Mouse (Mus musculus): ENCODE measurements around the gene Gpr37. TPM values are rescaled to one million over a fixed set of nuclear protein-coding genes. Genes with fewer than 3 reads are reported as not detected.

Gene Gpr37
- 4.4 and 6.4 TPM in 2 replicates for polyA plus RNA-seq (2012; rRNA removed)

GRCm38 (mm10) chr6:25690629-25691028 is at the start of gene Gpr37:
Gene Gpr37 (minus strand): TSS chr6:25690729.
- 0 out of 2 replicates have a peak within 1 kb of the TSS, but pooled peaks have one; percentile 26 for H3K27ac ChIP-seq (ENCODE audit: control insufficient read depth, insufficient read depth, low read depth, low read length)
- TF ChIP-seq POLR2A (IDR thresholded peaks at IDR 0.05; ENCODE audit: control insufficient read depth, low read depth, low read length) (no peak), CTCF (IDR thresholded peaks at IDR 0.05; ENCODE audit: control insufficient read depth, insufficient read depth, insufficient replicate concordance, low read depth, low read length) (no peak)

GRCm38 (mm10) chr6:25736533-25736932 is 46.0 kb upstream of the Gpr37 start:
- Histone ChIP-seq H3K4me1 (ENCODE audit: control insufficient read depth, insufficient read depth, low read length) (no peaks in the 10 kb centered on the region), H3K27me3 (ENCODE audit: control insufficient read depth, insufficient read depth, low read length) (no peaks in the 10 kb centered on the region), H3K4me3 (ENCODE audit: control insufficient read depth, low read depth, low read length) (no peak overlapping the region), H3K27ac (ENCODE audit: control insufficient read depth, insufficient read depth, low read depth, low read length) (no peak overlapping the region), H3K36me3 (ENCODE audit: control insufficient read depth, insufficient read depth, low read length) (no peaks in the 10 kb centered on the region)
- no peak for TF ChIP-seq CTCF (IDR thresholded peaks at IDR 0.05; ENCODE audit: control insufficient read depth, insufficient read depth, insufficient replicate concordance, low read depth, low read length)
- TF ChIP-seq POLR2A (IDR thresholded peaks at IDR 0.05; ENCODE audit: control insufficient read depth, low read depth, low read length) = no peak

More at GRCm38 (mm10) chr6:25690629-25691028, at the start of gene Gpr37:
- Histone ChIP-seq H3K36me3 (ENCODE audit: control insufficient read depth, insufficient read depth, low read length) (no peaks in the 10 kb centered on the region), H3K27me3 (ENCODE audit: control insufficient read depth, insufficient read depth, low read length) (no peaks in the 10 kb centered on the region), H3K4me3 (ENCODE audit: control insufficient read depth, low read depth, low read length) (peak within 1 kb of the TSS; percentile 48), H3K4me1 (ENCODE audit: control insufficient read depth, insufficient read depth, low read length) (peaks cover 3% of the 10 kb centered on the region)

DNA sequence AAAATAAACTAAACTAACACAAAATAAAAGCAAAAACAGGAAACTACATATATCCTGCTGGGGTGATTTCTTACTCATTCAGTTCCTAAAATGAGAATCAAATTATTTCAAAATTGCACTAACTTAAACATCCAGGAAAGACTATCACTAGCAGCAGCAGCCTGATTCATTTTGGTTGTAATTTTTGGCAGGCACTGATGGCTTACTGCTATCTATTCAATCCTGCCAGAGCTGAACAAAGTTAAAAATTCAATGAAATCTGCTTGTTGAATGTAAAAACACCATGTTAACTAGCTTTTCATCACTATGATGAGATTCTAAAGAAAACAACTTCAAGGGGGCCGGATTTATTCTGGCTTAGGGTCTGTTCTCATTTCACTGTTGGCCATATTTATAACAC is 36.0 kb upstream of the Gpr37 start:
- Histone ChIP-seq H3K27ac (ENCODE audit: control insufficient read depth, insufficient read depth, low read depth, low read length) (no peak overlapping the region), H3K27me3 (ENCODE audit: control insufficient read depth, insufficient read depth, low read length) (no peaks in the 10 kb centered on the region), H3K36me3 (ENCODE audit: control insufficient read depth, insufficient read depth, low read length) (no peaks in the 10 kb centered on the region), H3K4me1 (ENCODE audit: control insufficient read depth, insufficient read depth, low read length) (no peaks in the 10 kb centered on the region), H3K4me3 (ENCODE audit: control insufficient read depth, low read depth, low read length) (no peak overlapping the region)
- no peak for TF ChIP-seq POLR2A (IDR thresholded peaks at IDR 0.05; ENCODE audit: control insufficient read depth, low read depth, low read length)
- TF ChIP-seq CTCF (IDR thresholded peaks at IDR 0.05; ENCODE audit: control insufficient read depth, insufficient read depth, insufficient replicate concordance, low read depth, low read length) = no peak

GRCm38 (mm10) chr6:25710601-25711000 is 20.1 kb upstream of the Gpr37 start:
- H3K36me3 ChIP-seq (ENCODE audit: control insufficient read depth, insufficient read depth, low read length) = no peaks in the 10 kb centered on the region
- H3K4me1 ChIP-seq (ENCODE audit: control insufficient read depth, insufficient read depth, low read length) = no peaks in the 10 kb centered on the region
- H3K27me3 ChIP-seq (ENCODE audit: control insufficient read depth, insufficient read depth, low read length) = no peaks in the 10 kb centered on the region
- no peak overlapping the region for H3K4me3 ChIP-seq (ENCODE audit: control insufficient read depth, low read depth, low read length)
- TF ChIP-seq CTCF (IDR thresholded peaks at IDR 0.05; ENCODE audit: control insufficient read depth, insufficient read depth, insufficient replicate concordance, low read depth, low read length) (no peak), POLR2A (IDR thresholded peaks at IDR 0.05; ENCODE audit: control insufficient read depth, low read depth, low read length) (no peak)
- no peak overlapping the region for H3K27ac ChIP-seq (ENCODE audit: control insufficient read depth, insufficient read depth, low read depth, low read length)

DNA sequence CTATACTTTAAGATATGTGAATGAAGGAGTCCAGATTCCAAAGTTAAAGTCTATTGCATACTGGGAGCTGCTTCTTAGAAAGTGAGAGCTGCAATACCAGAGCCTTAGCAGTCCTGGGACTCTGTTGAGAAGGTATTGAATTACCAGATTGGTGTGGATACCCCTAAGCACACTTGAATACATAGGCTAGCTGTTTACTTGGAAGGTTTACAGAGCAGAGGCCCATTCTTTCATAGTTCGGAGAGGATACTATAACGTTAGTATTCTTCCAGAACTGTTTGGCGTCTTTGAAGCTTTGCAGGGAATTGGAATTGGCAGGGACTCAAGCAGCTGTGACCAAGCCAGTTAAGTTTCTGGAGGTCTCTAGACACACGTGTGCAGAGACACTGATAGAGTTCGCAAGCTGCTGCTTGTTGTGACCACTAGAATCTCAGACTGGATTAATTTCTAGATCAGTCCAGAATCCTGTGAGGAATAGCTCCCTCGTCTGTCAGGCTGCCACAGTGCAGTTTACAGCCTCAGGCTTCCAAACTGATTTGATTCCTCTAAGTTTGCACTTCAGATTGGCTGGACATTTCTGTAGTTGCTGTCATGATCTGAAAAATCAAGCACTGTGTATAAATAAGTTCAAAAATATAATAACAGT is 18.8 kb upstream of the Gpr37 start:
- no peak overlapping the region for H3K27ac ChIP-seq (ENCODE audit: control insufficient read depth, insufficient read depth, low read depth, low read length)
- H3K36me3 ChIP-seq (ENCODE audit: control insufficient read depth, insufficient read depth, low read length) = no peaks in the 10 kb centered on the region
- H3K27me3 ChIP-seq (ENCODE audit: control insufficient read depth, insufficient read depth, low read length) = no peaks in the 10 kb centered on the region
- no peak overlapping the region for H3K4me3 ChIP-seq (ENCODE audit: control insufficient read depth, low read depth, low read length)
- no peaks in the 10 kb centered on the region for H3K4me1 ChIP-seq (ENCODE audit: control insufficient read depth, insufficient read depth, low read length)
- TF ChIP-seq POLR2A (IDR thresholded peaks at IDR 0.05; ENCODE audit: control insufficient read depth, low read depth, low read length) (no peak), CTCF (IDR thresholded peaks at IDR 0.05; ENCODE audit: control insufficient read depth, insufficient read depth, insufficient replicate concordance, low read depth, low read length) (0 out of 2 replicates have a peak, but pooled peaks have one; percentile 7)

- no peak overlapping the region for H3K4me3 ChIP-seq (ENCODE audit: control insufficient read depth, low read depth, low read length)
- H3K4me1 ChIP-seq (ENCODE audit: control insufficient read depth, insufficient read depth, low read length) = no peaks in the 10 kb centered on the region
- H3K27ac ChIP-seq (ENCODE audit: control insufficient read depth, insufficient read depth, low read depth, low read length) = no peak overlapping the region
- TF ChIP-seq POLR2A (IDR thresholded peaks at IDR 0.05; ENCODE audit: control insufficient read depth, low read depth, low read length) (no peak), CTCF (IDR thresholded peaks at IDR 0.05; ENCODE audit: control insufficient read depth, insufficient read depth, insufficient replicate concordance, low read depth, low read length) (no peak)
- H3K36me3 ChIP-seq (ENCODE audit: control insufficient read depth, insufficient read depth, low read length) = no peaks in the 10 kb centered on the region
- no peaks in the 10 kb centered on the region for H3K27me3 ChIP-seq (ENCODE audit: control insufficient read depth, insufficient read depth, low read length)
Measured at GRCm38 (mm10) chr6:25699956-25700355, 9.4 kb upstream of the Gpr37 start.

DNA sequence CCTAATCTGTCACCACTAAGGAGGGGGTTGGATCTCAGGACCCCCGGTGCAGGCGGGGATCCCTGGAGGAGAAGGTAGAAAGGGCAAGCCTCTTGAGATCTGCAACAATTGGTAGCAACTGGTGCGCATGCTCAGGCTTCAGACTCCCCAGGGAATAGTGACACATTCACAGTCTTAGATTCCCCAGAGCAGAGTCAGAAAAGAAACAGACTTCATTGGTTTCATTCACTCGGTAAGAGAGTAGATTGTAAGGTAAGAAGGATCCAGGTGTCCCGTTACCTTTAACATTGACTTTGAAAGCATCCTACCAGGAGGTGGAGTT is 284 bp downstream of the Gpr37 start:
- peak overlapping the region; percentile 48 for H3K4me3 ChIP-seq (ENCODE audit: control insufficient read depth, low read depth, low read length)
- TF ChIP-seq CTCF (IDR thresholded peaks at IDR 0.05; ENCODE audit: control insufficient read depth, insufficient read depth, insufficient replicate concordance, low read depth, low read length) (no peak), POLR2A (IDR thresholded peaks at IDR 0.05; ENCODE audit: control insufficient read depth, low read depth, low read length) (no peak)
- H3K36me3 ChIP-seq (ENCODE audit: control insufficient read depth, insufficient read depth, low read length) = no peaks in the 10 kb centered on the region
- no peaks in the 10 kb centered on the region for H3K27me3 ChIP-seq (ENCODE audit: control insufficient read depth, insufficient read depth, low read length)
- peaks cover 3% of the 10 kb centered on the region for H3K4me1 ChIP-seq (ENCODE audit: control insufficient read depth, insufficient read depth, low read length)
- 0 out of 2 replicates have a peak overlapping the region, but pooled peaks have one; percentile 26 for H3K27ac ChIP-seq (ENCODE audit: control insufficient read depth, insufficient read depth, low read depth, low read length)

All from testis, adult 2 months (tissue).